Mouse (Mus musculus) gastrocnemius, adult 2 months (tissue): ENCODE data around the gene Chfr. TPM values are rescaled to one million over a fixed set of nuclear protein-coding genes. Genes with fewer than 3 reads are reported as not detected.
A peak's percentile ranks its signal among the peaks of the same experiment; 100 is the strongest.

Experiments
- DNase-seq: peaks from one replicate; pipeline ENCODE4 v3.0.0; 2022
- H3K27ac ChIP-seq: fragments of 200-600 bp; 2 replicates; pipeline ENCODE4 v1.8.1; 2022; ENCODE audit warnings: mild to moderate bottlenecking
- H3K4me3 ChIP-seq: fragments of 200-600 bp; 2 replicates; pipeline ENCODE4 v1.8.1; 2022; ENCODE audit warnings: mild to moderate bottlenecking, moderate library complexity
- CTCF ChIP-seq: fragments of 200-600 bp; IDR thresholded peaks from 2 replicates; pipeline ENCODE4 v1.8.1; 2022; ENCODE audit warnings: antibody characterized with exemption, mild to moderate bottlenecking, moderate library complexity
- intact Hi-C: fragments of 180-260 bp; cut with DNase I; formaldehyde crosslinking; loops from one replicate; pipeline ENCODE4 v1.15.1; 2025
- total RNA-seq, 2 experiments: library from RNA; stranded (reverse); gene quantifications; 2 replicates each; pipeline ENCODE4 v1.2.3; 2021

The Chfr gene
- total RNA-seq, 2 experiments from 2014 or later, result 13.3 to 14.5 TPM

DNA sequence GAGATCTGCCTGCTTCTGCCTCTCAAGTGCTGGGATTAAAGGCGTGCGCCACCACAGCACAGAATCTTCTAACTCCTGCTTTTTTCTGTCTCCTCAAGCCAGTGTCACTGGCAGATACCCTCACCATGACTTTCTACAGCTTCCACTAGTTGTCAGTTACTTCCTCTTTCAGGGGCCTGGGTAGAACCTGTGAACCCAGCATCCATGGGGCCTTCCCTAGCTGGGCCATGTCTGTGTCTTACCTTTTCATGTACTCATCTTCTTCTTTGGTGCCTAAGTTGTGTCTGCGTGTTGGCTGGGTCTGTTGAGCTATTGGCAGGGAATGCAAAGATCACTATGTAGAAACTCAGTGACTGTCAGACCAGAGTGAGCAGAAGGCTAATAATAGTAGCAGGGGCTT lies 2.2 kb downstream of the Chfr start:
- no peak overlapping the region for H3K4me3 ChIP-seq
- no peak for DNase-seq
- no peak overlapping the region for H3K27ac ChIP-seq
- intact Hi-C loops, result no loop called here
- TF ChIP-seq CTCF, result no peak

DNA sequence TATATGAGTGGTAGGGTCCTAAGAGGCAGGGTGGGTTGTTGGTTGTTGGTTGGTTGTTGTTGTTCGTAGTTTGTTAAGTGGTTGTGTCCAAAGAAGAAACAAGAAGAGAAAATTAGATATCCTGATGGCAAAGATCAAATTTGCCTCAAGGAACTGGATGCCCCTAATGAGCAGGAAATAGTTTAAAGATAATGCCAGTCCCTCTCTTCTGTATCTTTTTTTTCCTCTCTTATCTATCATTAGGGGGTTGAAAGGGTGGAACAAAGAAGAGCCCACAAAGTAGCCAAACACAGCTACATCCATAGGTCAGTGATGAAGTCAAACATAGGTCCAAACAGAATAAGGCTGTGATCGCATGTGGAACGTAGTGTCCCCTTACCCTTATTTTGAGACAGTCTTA lies 3.7 kb downstream of the Chfr start:
- TF ChIP-seq CTCF, result no peak
- DNase-seq, result no peak
- intact Hi-C loops, result no loop called here
- Histone ChIP-seq H3K27ac (no peak overlapping the region), H3K4me3 (no peak overlapping the region)

DNA sequence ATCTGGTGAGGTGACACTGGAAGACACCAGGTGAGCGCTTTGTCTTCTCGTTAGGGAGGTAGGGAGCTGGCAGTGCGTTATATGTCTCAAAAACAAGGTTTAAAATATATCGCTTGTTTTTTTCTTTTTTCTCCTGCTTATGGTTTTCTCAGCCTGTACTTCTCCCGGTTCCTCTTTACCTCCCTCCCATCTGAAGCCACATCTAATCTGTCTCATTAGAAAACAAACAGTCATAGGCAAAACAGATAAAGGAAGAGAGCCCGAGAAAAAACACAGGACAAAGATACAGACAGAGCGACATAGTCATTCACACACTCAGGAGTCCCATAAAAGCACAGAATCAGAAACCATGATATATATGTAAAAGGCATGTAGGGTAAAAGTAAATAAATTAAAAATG lies 4.8 kb downstream of the Chfr start:
- TF ChIP-seq CTCF, result no peak
- intact Hi-C loops, result no loop called here

GRCm38 (mm10) chr5:110142309-110142708 lies 6.7 kb downstream of the Chfr start:
- TF ChIP-seq CTCF, result no peak
- intact Hi-C loops, result no loop called here
- Histone ChIP-seq H3K27ac (peak overlapping the region; percentile 35), H3K4me3 (no peak overlapping the region)
- DNase-seq, result peak; percentile 26

More for the DNA sequence above, 4.8 kb downstream of the Chfr start:
- Histone ChIP-seq H3K27ac (no peak overlapping the region), H3K4me3 (no peak overlapping the region)
- DNase-seq, result no peak

GRCm38 (mm10) chr5:110143007-110143406 lies 7.4 kb downstream of the Chfr start:
- TF ChIP-seq CTCF, result peak; percentile 55
- Histone ChIP-seq H3K4me3 (no peak overlapping the region), H3K27ac (0 out of 2 replicates have a peak overlapping the region, but pooled peaks have one; percentile 4)
- intact Hi-C loops, result no loop called here
- DNase-seq, result no peak

DNA sequence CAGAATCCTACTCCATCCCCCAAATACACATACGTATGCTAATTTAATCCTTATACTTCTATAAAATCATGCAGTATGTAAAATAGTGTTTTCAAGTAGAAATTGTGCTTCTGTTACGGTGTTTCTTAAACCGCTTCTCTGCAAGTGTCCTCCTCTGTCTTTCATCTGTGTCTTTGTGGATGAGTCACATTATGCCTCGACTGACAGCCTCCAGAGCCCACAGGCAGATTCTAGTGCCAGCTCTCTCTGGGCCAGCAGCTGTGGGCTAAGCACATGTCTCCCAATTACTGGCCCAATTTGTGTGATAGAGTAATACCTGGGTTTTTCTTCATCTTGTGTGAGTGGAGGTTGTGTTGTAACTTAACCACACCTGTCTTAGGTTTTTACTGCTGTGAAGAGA lies 33.7 kb downstream of the Chfr start:
- TF ChIP-seq CTCF, result no peak
- intact Hi-C loops, result no loop called here
- no peak for DNase-seq
- no peak overlapping the region for H3K27ac ChIP-seq
- H3K4me3 ChIP-seq, result no peak overlapping the region

DNA sequence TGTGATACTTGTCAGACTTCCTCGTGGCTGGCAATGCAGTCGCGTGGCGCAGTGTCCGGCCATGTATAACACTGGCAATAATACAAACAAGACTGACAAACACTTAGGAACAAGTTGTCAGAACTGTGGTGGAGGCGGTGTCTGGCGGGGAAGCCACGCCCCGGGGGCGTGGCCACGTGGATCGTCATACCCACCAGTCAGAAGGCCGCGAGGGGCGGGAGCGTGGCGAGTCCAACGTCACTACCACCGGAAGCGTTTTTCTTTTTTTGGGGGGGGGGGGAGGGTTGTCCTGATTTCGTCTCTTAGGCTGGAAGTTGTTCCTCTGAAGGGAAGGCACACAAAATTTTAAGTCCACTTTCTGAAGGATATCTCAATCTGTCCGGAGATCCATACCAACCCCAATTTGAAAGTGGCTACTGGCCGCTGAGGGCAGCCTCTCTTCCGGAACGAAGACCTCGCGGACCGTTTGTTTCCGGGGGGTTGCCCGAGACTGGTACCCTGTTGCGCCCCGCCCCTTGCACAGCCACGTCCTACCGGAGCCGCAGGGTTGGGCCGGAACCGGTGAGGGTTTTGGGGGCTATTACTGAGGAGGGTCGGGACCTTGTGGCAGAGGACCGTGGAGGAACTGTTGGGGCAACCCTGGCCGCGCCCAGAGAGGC lies 40.8 kb downstream of the Chfr start, which contains the start of gene Golga3:
TSS of gene Golga3 (plus strand) at position 340 of the 659 bp plus-strand sequence.
- no peak for TF ChIP-seq CTCF
- H3K4me3 ChIP-seq, result peak within 1 kb of the TSS; percentile 94
- peak; percentile 96 for DNase-seq
- peak within 1 kb of the TSS; percentile 98 for H3K27ac ChIP-seq
- intact Hi-C loops, result no loop called here

- intact Hi-C loops, result no loop called here
- Histone ChIP-seq H3K27ac (peak overlapping the region; percentile 98), H3K4me3 (peak overlapping the region; percentile 94)
- no peak for DNase-seq
- TF ChIP-seq CTCF, result no peak
Measured at GRCm38 (mm10) chr5:110177021-110177420, 41.4 kb downstream of the Chfr start.

GRCm38 (mm10) chr5:110178628-110179027 lies 43.0 kb downstream of the Chfr start:
- intact Hi-C loops, result no loop called here
- TF ChIP-seq CTCF, result no peak
- Histone ChIP-seq H3K4me3 (no peak overlapping the region), H3K27ac (no peak overlapping the region)
- no peak for DNase-seq

DNA sequence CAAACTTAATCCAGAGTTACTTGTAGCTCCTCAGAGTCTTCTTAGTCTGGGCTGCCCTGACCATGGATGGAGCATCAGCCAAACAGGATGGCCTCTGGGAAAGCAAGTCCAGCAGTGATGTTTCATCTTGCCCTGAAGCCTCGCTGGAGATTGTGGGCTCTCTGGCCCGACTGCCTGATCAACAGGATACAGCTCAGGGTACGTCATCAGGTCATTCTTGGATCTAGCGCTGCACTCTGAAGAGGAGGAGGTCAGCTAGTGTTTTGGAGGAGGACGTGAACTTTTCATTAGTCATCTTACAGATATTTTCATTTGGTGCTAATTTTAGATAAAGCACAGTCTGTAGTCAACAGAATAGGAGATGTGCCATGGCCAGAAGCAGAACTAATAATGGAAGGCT lies 46.1 kb downstream of the Chfr start:
- H3K27ac ChIP-seq, result peak overlapping the region; percentile 81
- intact Hi-C loops, result no loop called here
- no peak for TF ChIP-seq CTCF
- peak; percentile 45 for DNase-seq
- no peak overlapping the region; the same call in 1 of the 2 replicates for H3K4me3 ChIP-seq

- intact Hi-C loops, result no loop called here
- Histone ChIP-seq H3K4me3 (no peak overlapping the region), H3K27ac (no peak overlapping the region)
- TF ChIP-seq CTCF, result peak; percentile 18; the same call in 1 of the 2 replicates
- no peak for DNase-seq
Measured at GRCm38 (mm10) chr5:110203164-110203895, 67.7 kb downstream of the Chfr start.

DNA sequence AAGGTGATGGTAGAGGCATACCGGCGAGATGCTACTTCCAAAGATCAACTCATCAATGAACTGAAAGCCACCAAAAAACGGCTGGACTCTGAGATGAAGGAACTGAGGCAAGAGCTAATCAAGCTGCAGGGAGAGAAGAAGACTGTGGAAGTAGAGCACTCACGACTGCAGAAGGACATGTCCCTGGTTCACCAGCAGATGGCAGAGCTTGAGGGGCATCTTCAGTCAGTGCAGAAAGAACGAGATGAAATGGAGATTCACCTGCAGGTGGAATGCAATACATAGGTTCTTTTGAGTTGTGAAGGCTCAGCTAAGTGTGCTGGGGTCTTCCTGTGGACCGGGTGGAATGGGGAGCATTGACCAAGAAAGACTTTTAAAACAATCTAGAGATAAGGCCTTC lies 69.1 kb downstream of the Chfr start:
- Histone ChIP-seq H3K4me3 (no peak overlapping the region), H3K27ac (no peak overlapping the region)
- peak; percentile 42 for TF ChIP-seq CTCF
- DNase-seq, result no peak
- intact Hi-C loops, result no loop called here

DNA sequence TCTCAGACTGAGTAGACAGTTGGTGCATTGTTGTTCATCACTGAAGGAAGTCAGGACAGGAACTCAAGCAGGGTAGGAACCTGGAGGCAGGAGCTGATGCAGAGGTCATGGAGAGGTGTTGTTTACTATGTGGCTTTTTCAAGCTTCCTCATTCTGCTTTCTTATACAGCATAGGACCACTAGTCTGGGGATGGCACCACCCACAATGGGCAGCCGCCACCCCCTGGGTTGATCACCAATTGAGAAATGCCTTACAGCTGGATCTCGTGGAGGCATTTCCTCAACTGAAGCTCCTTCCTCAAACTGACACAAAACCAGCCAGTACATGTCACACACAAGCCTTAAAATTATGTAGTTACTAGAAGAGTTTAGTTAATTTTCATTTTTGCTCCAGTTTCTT lies 75.7 kb downstream of the Chfr start:
- intact Hi-C loops, result no loop called here
- no peak for DNase-seq
- TF ChIP-seq CTCF, result no peak
- Histone ChIP-seq H3K27ac (no peak overlapping the region), H3K4me3 (no peak overlapping the region)
